Mouse (Mus musculus): ENCODE results near the gene Eif2ak1. TPM values are rescaled to one million over a fixed set of nuclear protein-coding genes. Genes with fewer than 3 reads are reported as not detected.

The Eif2ak1 gene
- total RNA-seq, 2 experiments from 2014 or later: 41.1 to 42.9 TPM

DNA sequence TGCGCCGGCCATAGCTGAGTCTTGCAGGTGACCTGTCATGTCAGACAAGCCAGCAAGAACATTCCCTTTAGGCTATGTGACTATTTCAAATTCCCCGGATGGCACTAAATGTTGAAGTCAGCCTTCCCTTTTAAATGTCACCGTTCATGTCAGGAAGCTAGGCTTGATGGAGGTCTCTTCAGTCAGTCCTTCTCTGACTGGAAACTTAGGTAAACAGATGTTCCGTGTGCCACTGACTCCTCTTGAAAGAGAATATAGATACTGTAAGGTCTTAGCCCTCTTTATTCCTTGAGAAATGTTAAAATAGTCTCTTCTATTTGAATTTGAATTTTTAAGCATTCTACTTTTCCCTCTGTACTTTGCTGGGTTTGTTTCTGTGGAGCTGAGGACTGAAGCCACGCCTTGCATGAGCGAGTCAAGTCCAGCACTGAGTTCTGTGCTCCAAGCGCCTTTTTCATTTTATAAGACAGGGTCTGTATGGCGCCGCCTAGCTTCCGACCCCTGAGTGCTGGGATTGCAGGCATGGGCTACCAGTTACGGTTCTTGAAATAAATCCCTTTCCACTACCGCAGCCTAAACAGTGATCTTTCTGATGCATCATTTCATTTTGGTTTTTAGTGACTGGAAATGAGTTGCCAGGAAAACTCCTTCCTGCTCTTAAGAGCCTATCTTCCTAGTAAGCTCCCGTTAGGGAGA, 80.2 kb downstream of the Eif2ak1 start, which contains the start of gene Ankrd61:
TSS of gene Ankrd61 (minus strand) at position 51 of the 696 bp plus-strand sequence.
- intact Hi-C loops (cut with DNase I): no loop called here
- DNase-seq: no peak

DNA sequence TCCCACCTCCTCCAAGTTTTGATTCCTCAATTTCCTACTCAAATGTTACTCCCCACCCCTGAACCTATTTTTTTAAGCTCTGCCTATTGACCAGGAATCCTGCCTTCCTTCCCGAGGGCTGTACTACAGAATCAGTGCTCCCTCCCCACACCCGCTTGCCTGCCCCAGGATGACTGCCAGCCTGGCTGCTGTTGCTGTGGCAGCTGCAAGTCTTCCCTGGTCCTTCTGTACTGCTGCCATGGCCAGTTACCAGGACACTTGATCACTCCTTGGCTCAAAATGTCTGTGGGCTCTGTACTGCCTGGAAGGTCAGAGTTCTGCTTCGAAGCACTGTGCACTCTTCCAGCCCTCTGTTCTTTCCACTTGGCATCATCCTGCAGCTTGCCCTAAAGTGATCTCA, 84.5 kb downstream of the Eif2ak1 start:
- DNase-seq: peak; percentile 47
- intact Hi-C loops (cut with DNase I): no loop called here

DNA sequence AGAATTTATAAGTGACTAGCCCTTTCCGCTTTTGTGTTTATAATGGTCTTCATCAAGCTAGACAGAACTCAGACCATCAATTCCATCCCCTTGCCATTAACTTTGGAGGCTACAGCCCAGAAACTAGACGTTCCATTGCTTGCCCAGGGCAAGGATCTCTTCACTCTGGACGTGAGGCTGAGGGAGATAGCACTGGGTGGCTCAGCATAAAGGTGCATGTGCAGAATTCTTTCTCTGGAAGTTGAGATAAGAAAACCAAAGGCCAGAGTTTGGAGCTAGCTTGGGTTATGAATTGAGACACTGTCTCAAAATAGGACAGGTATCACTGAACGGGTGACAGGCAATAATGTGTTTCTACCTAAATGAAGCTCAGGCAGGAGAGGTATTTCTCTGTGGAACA, 86.2 kb downstream of the Eif2ak1 start:
- DNase-seq: no peak
- intact Hi-C loops (cut with DNase I): no loop called here

DNA sequence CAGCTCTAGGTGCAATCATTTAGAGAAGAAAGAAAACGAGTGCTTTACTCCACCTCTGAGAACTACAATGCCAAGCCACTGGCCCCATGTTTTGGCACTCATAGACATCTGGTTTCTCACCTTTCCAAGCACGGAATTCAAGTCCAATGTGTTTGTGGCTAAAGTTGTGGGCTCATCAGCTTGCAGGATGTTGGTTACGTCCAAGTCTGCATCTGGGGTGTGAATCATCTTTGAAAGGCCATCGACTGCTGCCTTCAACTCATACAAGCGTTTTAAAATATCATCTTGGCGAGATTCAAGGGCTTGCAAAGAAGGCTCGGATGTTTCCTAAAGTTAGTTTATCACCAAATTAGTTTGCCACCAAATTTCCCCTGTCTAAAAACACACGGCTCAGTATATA, 88.8 kb downstream of the Eif2ak1 start:
- no peak for DNase-seq

DNA sequence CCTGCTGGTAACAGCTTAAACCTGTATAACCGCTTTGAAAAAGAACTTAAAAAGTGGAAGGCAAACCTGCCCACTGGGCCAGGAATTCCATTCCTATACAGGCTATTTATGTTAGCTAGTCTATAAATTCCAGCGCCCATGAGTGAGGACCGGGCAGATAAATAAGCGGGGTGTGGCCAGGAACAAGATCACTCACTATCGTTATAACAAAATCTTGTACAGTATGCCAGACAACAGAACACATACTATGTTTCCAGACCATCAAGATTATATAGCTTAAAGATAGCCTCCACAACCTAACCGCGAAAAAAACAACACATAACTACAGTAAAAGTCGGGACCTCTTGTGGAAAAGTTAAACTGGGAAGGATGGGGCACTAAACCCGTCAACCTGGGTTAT, 91.3 kb downstream of the Eif2ak1 start:
- no peak for DNase-seq
- intact Hi-C loops (cut with DNase I): no loop called here

More for the DNA sequence above, 88.8 kb downstream of the Eif2ak1 start:
- intact Hi-C loops (cut with DNase I): no loop called here

DNA sequence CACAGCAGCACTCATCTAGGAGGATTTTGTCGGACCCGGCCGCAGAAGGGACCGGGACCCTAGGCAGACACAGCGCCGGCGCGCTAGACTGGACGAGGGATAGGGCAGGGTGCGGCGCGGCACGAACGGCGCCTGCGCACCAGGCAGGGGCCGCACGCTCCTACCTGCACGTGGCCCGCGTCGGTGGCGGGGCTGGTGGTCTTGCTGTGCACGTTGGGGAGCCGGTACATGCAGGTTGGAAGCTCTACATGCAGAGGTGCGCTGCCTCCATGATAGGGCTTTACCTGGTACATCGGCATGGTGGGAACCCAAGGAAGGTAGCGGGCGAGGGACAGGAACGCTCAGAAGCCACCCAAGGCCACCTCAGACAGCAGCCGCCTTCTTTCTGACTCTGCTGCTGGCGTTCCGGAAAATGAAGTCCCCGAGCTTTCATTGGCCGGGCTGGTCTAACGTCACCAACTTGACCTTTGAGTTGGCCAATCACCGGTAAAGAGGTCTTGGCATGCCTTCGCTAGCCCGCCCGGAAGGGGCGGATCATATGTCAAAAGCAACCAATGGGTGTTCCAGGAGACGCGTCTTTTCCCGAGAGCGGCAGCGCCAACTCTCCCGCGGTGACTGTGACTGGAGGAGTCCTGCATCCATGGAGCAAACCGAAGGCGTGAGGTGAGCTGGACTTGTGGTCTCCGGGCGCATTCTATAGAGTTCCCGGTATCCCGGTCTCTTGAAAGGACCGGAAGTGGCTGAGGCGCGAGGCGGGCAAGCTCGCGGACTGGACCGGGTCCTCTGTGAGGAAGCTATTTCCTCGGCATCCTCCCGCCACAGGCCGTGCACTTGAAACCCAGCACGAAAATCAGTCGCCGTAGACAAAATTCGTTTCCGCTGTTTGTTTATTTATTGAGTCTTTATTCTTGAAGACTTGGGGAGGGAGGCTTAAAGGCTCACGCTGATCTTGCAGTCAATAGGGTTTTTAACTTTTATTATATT, 92.1 kb downstream of the Eif2ak1 start, which contains the start of the genes Aimp2 and Pms2:
TSS of gene Aimp2 (minus strand) at position 431 of the 984 bp plus-strand sequence.
TSS of gene Pms2 (plus strand) at position 548 of the 984 bp plus-strand sequence.
- intact Hi-C loops (cut with DNase I): loop anchor here (5.0 kb wide), 1 partner anchor 93 kb away; no protein-coding TSS in a partner anchor
- peak; percentile 96 for DNase-seq

DNA sequence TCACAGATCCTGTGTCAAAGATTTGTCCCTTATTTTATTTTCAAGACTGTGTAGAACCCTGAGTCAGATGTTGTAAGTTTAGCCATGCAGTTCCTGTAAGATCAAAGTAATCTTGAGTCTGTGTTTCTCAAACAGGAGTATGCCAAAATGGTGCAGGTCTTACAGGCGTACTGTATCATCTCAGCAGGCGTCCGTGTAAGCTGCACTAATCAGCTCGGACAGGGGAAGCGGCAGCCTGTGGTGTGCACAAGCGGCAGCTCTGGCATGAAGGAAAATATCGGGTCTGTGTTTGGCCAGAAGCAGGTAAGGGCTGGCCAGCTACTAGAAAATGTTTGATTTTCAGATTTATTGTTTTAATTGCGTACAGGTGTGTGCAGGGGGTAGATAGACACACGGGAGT, 98.6 kb downstream of the Eif2ak1 start:
- intact Hi-C loops (cut with DNase I): no loop called here
- DNase-seq: peak; percentile 24

DNA sequence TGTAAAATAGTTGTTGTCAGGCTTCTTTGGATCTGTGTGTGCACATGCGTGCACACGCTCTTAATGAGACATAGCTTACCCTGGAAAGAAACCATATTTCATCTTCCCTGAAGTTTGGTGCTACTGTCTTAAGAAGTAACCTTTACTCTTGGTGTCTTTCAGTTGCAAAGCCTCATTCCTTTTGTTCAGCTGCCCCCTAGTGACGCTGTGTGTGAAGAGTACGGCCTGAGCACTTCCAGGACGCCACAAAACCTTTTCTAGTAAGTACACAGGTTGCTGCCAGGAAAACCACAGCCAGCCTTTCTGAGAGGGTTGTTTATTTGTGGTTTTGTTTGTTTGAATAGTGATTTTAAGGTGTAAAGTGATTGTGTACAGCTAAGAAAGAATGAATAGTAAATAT, 99.8 kb downstream of the Eif2ak1 start:
- DNase-seq: peak; percentile 15
- intact Hi-C loops (cut with DNase I): no loop called here

DNA sequence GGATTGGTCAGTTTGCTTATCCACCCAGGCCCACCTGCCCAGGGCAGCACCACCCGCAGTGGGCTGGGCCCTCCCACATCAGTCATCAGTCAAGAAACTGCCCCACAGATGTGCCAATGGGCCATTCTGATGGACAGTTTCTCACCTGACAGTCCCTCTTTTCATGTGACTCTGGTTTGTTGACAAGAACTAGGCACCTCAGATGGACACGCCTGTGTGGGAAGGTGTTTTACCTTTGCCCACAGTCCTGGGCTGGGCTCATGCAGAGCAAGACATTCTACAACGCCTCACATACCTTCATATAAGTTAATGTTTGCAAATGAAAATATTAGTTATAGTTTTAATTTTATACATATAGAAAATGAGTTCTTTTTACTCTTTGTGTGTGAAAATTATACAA, 100.5 kb downstream of the Eif2ak1 start:
- DNase-seq: no peak
- intact Hi-C loops (cut with DNase I): no loop called here

DNA sequence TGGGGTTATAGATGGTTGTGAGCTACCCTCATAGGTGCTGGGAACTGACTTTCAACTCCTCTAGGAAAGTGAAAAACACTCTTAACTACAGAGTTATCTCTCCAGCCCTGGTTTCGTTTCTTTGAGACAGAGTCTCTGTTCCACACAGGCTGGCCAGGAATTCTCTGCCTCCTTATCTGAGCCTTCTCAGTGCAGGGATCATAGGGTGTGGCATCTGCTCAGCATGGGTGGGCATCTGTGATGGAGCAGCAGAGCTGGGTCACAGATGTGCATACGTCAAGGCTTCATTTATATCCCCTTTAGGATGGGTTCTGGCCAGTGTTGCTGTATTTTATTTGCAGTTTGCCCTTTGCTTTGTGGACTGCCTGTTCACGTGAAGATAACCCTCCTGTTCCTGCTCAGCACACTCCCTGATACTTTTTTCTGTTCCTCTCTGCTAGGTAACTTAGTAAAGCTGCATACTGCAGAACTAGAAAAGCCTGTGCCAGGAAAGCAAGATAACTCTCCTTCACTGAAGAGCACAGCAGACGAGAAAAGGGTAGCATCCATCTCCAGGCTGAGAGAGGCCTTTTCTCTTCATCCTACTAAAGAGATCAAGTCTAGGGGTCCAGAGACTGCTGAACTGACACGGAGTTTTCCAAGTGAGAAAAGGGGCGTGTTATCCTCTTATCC, 107.3 kb downstream of the Eif2ak1 start:
- intact Hi-C loops (cut with DNase I): loop anchor here (5.0 kb wide), 1 partner anchor 67 kb away; no protein-coding TSS in a partner anchor

DNA sequence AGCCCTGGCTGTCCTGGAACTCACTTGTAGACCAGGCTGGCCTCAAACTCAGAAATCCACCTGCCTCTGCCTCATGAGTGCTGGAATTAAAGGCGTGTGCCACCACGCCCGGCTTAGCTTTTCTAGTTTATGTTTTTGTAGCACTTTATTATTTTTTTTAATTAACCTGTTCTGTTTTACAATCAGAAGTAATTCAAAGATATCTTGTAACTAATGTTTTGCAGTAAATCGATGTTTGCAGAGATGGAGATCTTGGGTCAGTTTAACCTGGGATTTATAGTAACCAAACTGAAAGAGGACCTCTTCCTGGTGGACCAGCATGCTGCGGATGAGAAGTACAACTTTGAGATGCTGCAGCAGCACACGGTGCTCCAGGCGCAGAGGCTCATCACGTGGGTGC, 110.3 kb downstream of the Eif2ak1 start, which contains the start of gene Gm42421:
TSS of gene Gm42421 (plus strand) at position 301 of the 400 bp plus-strand sequence.
- no peak for DNase-seq
- intact Hi-C loops (cut with DNase I): loop anchor here (5.0 kb wide), 1 partner anchor 64 kb away; no protein-coding TSS in a partner anchor

More for the DNA sequence above, 107.3 kb downstream of the Eif2ak1 start:
- DNase-seq: no peak

DNA sequence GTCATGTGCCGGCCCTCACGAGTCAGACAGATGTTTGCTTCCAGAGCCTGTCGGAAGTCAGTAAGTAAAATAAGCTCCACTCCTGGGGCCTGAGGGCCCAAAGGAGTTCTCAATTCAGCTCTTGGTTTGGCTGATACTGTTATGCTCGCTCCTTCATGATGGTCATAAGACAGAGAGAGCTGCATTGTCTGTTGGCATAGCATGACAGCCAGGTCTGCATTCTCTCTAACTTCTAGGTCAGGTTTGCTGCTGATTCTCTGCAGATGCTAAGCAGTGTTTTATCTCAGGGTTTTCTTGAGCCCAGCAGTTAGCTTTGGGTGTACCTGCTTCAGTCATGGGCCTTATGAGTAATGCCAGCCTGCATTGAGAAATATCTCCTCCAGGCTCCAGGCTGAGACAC, 111.7 kb downstream of the Eif2ak1 start:
- intact Hi-C loops (cut with DNase I): loop anchor here (5.0 kb wide), 1 partner anchor 63 kb away; no protein-coding TSS in a partner anchor
- DNase-seq: no peak

DNA sequence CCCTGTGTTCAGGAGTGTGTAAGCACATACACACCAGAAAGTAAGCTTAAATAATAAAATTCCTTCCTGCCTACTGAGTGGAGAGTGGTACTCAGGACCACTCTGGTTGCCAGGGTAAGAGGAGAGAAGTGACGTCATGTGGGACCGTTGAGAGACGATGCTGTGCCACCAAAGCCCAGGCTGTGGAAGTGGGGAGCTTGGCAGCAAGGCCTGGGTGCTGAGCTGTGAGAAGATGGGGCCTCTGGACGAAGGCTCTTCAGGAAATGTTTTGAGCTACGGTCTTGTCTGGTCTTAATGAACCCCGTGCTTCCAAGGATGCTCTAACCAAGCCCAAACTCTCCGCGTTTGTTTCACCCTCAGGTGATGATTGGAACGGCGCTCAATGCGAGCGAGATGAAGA, 113.1 kb downstream of the Eif2ak1 start:
- intact Hi-C loops (cut with DNase I): no loop called here

DNA sequence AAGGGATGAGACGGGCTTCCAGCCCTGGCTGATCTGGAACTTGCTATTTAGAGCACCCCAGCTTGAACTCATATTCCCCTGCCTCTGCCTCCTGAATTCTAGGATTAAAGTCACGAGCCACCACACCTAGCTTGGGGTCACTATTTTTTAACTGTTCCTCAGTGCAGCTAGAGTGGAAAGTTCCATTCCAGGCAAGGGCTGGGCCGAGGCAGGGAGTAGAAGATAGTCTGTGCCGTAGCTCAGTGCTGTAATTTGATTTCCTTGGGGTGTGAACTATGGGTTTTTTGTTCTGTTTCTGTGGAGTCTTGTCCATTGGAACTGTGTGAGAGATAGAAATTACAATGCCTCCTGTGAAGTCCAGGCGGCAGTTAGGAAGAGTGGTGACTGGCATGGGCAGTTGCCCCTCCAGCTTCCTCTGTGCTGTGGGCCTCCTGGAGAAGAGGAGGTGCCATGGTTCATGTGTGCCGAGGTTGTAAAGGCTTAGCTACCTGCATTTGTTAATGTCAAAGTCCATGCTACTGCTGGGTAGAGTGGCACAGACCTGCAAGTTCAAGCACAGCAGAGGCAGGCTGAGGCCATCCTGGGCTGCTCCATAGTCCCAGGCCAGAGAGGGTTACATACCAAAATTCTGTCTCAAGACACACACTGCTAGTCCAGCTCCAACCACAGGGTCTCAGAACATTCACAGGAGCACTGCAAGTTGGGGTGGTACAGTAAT, 114.4 kb downstream of the Eif2ak1 start:
- DNase-seq: no peak
- intact Hi-C loops (cut with DNase I): no loop called here

More for the DNA sequence above, 113.1 kb downstream of the Eif2ak1 start:
- DNase-seq: no peak

DNA sequence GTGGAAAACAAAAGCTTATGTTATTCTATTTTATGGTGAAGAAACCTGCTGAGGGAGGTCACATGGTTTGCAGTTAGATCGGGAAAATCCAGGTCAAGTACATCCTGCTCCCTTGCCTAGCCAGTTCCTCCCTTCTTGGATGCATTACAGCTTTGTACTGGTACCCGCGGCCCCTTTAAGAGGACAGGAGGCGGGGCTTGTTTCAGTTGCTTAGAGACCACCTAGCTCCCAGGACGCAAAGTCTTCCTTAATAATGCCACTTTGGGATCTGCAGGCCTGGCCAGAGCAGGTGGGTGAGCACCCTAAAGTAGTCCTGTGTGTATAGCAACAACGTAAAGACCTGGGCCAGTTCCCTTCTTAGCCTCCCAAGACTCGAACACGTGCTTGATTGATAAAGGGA, 115.2 kb downstream of the Eif2ak1 start, which contains the start of gene Rsph10b:
TSS of gene Rsph10b (plus strand) at position 205 of the 400 bp plus-strand sequence.
- intact Hi-C loops (cut with DNase I): no loop called here
- DNase-seq: peak; percentile 10

DNA sequence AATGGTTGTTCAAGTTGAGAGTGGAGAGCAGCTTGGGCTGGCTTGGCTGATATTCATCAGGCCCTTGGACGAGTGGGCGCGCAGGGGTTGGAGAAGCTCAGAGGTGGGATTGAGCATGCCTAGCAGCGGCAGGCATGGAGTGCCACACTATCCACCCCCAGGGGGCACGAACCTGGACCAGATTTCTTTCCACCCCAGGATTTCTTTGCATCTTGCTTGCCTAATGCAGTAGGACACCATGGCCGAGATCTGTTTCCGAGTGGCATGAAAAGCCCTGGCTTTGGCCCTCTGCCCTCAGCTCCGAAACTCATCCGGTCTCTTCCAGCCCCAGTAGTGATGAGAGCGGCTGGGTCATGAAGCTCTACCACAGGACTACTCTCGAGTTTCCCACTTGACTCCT, 115.8 kb downstream of the Eif2ak1 start:
- peak; percentile 2 for DNase-seq
- intact Hi-C loops (cut with DNase I): no loop called here

DNA sequence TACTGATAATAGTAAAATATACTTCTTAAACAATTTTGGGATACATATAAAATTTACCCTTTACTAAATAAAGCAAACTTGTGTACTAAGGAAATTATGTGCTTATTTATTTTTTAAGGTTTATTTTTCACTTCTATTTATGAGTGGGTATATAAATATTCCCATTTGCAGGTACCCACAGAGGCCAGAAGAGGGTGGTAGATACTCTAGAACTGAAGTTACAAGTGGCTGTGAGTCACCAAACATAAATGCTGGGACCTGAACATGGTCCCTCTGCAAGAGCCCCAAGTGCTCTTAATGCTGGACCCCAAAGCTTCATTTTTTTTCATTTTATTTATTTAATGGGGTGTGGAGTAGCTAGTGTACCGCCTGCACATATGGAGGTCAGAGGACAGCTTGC, 116.3 kb downstream of the Eif2ak1 start:
- DNase-seq: no peak
- intact Hi-C loops (cut with DNase I): no loop called here

DNA sequence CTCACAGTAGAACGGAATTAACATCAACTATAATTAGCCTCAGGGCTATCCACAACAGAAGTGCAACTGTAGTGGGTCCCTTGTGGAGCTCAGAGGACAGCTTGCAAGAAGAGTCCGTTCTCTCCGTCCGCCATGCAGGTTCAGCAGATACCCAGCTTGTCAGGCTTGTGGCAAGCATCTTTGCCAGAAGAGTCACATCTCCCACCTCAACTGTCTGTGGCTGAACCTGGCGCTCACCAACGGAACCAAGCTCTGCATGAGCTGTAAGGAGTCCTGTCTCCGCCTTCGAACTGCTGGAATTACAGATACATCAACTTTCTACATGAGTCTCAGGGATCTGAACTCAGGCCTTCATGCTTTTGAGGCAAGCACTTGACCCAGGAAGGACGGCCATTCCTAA, 118.6 kb downstream of the Eif2ak1 start:
- intact Hi-C loops (cut with DNase I): no loop called here
- DNase-seq: no peak

DNA sequence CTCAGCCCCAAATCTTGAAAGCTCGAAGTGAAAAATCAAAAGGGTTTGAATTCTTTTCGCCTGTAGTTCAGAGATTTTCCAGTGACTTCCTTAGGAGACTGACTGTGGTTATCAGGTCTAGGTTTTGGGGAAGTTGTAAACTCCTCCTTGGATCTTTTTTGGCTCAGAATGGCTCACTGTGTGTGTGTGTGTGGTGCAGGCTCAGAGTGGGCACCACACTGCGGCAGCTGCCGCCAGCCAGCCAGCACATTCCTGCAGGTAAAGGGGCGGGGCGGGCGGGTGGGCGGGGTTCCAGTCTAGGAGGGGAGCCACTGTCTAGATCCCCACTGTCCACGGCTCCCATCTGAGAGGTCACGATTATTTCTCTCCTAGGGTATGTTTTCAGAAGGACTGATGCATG, 124.0 kb downstream of the Eif2ak1 start:
- intact Hi-C loops (cut with DNase I): no loop called here
- no peak for DNase-seq
